Mouse (Mus musculus): ENCODE measurements at regions not wholly inside any gene's neighbourhood (a gene's known extent, or its start where the extent isn't known, plus 50 kb on each side); places are given as distances from the start of the nearest gene placed in this dataset.
"Not testable (repeated sequence)": the region's sequence is repeated elsewhere in the genome, so short reads cannot be mapped to it uniquely, and the experiment has no call there.

DNA sequence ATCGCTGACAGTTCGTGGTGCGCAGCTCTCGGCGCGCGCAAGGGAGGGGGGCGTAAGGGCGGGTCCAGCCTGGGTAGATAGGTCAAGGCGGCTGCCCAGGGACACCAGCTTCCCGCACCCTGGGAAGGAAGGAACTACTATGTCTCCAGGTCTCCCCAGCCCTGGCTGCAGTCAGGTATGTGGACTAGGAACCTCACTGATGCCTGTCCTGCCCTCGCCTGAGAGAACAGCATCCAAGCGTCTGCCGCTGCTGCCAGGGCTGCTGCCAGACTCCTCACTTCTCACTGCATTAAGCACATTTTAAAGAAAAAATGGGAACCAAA is 419.1 kb downstream of the Nova1 start:
- ATAC-seq (ENCODE audit: insufficient number of reproducible peaks, low FRiP score, low TSS enrichment): peak; percentile 53; the same call in 1 of the 2 replicates

DNA sequence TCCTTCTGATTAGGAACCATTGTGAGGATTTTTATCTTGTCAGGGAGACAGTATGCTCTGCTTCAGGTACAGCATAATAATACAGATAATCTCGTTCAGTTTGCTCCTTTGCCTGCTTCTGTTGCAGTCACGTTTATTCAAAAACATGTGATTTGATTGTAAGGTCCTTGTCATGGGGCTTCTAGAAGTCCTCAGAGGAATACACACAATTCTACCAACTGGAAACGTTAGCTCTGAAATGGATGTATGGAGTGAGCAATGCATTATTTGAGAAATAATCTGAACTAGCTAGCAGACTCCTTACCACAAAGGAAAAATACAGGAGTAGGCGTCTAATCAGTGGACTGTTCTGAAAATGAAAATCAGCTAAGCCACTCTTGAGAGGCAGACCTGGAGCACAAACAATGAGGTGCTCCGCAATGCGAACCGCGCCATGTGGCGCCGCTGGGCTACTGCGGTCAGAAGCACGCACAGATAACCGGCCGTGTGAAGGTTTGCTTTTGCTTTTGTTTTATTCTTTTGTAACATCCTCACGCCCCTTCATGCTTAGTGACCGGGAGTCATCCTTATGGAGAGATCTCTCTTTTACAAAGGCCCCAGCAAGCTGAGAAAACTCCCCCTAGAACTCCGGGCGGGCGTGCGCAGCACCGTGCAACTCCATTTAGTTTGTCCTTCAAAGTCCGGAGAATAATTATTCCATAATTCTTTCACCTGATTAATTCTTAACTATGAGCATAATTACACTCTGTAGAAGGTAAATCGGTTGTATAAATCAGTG is 419.7 kb downstream of the Nova1 start:
- peak; percentile 69; the same call in 1 of the 2 replicates for ATAC-seq (ENCODE audit: insufficient number of reproducible peaks, low FRiP score, low TSS enrichment)

DNA sequence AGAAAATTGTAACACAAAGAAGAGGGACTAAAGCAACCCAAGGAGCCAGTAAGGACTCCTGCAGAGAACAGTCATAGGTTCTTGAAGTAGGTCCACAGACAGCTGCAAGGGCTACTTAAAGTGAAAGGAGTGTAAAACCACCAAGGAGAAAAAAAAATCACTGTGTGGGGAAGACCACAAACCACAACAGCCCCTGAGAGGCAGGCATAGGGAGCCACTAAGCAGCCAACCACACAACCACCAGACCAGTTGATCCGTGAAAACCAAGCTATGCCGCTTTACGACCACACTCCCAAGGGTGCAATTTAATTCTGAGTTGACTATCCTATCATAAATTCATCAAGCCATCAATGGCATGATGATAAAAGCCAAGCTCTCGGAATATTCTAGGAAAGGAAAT is 423.5 kb downstream of the Nova1 start:
- no peak for ATAC-seq (ENCODE audit: insufficient number of reproducible peaks, low FRiP score, low TSS enrichment)

DNA sequence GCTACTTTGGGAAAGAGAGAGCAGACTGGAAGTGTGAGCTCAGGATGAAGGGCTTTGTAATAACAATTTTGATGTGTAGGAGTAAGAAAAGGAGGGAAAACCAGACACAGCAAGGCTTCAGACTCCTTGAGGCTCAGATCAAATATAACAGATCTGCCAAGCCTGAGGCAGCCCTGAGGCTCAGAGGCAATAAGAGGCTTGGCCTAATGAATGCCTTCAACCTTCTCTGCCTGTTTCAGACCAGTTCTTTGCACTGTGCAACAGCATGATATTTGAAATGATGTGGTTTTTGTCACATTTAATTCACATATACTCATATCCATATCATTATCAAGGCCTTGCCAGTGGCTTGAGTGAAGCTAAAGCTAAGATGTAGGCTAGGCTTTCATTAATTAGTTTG is 425.0 kb downstream of the Nova1 start:
- no peak for ATAC-seq (ENCODE audit: insufficient number of reproducible peaks, low FRiP score, low TSS enrichment)

DNA sequence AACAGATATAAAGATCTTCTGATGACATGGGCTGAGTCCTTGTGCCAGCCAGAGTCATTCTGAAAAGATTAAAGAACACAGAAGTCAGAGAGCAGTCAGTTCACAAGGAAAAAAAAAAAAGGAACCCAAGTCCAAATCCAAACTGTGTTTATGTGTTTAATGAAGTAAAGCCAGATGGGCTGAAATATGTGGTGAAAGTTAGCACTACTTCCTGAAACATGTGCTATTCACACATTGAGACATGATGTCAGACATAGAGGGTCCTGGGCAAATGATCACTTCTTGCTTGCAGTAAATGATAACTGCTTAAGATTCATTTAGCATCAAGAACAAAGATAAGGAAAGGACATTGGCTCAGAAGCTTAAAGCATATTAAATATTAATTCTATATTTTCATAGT is 439.8 kb downstream of the Nova1 start:
- no peak for ATAC-seq (ENCODE audit: insufficient number of reproducible peaks, low FRiP score, low TSS enrichment)

DNA sequence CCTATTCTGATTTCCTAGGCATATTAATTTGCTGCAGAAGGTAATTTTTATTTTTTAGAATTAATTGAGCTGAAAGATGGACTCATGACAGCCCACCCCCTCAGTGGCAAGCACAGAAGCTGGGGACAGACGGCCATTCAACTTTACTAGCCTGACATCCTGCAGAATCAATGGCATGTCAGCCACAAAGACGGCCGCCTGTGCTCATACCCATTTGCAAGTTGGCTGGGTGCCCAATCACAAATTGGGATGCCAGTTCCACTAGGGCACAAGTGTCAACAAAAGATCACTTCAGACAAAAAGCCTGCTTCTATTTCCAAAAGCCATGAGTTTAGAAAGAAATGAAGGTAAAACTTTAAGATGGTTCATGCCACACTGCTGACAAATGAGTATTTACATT is 447.0 kb downstream of the Nova1 start:
- ATAC-seq (ENCODE audit: insufficient number of reproducible peaks, low FRiP score, low TSS enrichment): peak; percentile 31; the same call in 1 of the 2 replicates

DNA sequence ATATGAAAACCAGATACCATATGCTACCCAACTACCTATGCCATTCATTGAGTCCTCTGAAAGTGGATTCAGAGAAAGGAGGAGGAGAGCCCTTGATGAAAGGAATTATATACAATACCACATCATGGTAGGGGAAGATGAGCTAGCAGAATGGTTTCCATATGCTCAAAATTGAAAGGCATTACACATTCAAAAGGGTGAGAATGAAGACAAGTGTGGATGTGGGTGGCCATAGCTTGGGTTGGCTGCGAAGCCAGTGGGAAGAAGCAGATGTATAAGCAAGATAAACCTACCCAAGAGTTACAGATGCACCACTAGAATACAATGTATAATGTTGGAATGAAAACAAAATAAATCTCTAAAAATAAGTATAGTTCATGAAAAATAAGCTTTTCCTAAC is 485.4 kb downstream of the Nova1 start:
- ATAC-seq (ENCODE audit: insufficient number of reproducible peaks, low FRiP score, low TSS enrichment): no peak

- no peak for ATAC-seq (ENCODE audit: insufficient number of reproducible peaks, low FRiP score, low TSS enrichment)
Observed at GRCm38 (mm10) chr12:46327865-46328264, 490.9 kb downstream of the Nova1 start.

GRCm38 (mm10) chr12:46323276-46323675 is 495.5 kb downstream of the Nova1 start:
- no peak for ATAC-seq (ENCODE audit: insufficient number of reproducible peaks, low FRiP score, low TSS enrichment)

DNA sequence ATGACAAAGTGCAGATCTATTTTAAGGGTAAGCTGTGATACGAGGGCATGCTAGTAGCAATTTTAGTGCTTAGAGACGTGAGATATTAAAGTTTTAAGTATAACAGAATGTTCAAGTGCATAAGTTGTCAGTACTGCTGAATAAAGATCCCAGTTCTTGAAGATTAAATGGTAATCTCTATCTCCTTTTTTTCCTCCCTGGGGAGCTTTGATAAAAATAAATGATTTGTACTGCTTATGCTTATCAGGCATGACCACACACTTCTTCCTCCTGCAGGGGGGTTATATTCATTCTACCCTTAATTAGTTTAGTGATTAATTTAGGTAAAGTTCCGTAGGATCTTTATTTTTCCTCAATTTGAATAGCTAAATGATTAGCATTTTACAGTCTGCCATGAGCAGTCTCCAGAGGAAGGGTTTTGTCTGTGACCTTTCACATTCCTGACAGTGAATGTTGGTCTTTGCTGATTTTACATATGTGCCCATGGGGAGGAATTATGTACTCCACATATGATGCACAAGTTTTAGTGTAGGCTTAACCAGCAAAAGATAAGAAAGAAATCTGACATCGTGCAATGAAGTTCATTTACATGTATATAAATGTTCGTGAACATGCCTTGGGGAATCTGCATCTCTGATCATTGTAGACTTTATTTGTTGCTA is 515.5 kb downstream of the Nova1 start:
- ATAC-seq (ENCODE audit: insufficient number of reproducible peaks, low FRiP score, low TSS enrichment): no peak

- no peak for ATAC-seq (ENCODE audit: insufficient number of reproducible peaks, low FRiP score, low TSS enrichment)
Observed at GRCm38 (mm10) chr12:46298926-46299325, 519.8 kb downstream of the Nova1 start.

GRCm38 (mm10) chr12:46284519-46284918 is 534.2 kb downstream of the Nova1 start:
- ATAC-seq (ENCODE audit: insufficient number of reproducible peaks, low FRiP score, low TSS enrichment): no peak

DNA sequence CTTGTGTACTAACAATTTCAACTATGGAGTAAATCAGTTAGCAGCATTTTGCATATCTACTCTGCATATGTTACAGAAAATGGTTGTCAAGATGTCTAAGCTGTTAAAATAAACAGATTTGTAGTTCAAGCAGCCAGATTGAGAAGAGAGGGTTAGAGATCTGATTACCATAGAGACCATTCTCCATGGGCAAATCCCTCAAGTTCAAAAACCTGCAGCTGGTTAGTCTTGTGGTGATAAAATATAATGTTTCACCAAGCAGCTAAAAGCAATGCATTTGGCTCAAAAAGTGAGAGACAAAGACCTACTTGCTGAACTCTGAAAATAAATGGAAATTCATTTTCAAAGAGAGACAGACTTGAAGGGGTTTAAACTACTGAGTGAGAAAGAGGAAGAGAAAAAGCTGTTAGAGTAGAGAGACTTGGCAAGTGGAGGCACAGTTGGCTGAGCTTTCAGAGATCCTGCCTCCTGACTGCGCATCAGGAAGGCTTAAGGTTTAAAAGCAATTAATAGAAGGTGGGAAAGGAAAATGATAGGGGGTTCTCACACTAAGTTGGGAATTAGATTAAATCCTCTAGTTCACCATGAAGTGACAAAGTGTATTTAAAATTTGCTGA is 570.2 kb downstream of the Nova1 start:
- ATAC-seq (ENCODE audit: insufficient number of reproducible peaks, low FRiP score, low TSS enrichment): no peak

- ATAC-seq (ENCODE audit: insufficient number of reproducible peaks, low FRiP score, low TSS enrichment): no peak
Observed at GRCm38 (mm10) chr12:46244925-46245324, 573.8 kb downstream of the Nova1 start.

DNA sequence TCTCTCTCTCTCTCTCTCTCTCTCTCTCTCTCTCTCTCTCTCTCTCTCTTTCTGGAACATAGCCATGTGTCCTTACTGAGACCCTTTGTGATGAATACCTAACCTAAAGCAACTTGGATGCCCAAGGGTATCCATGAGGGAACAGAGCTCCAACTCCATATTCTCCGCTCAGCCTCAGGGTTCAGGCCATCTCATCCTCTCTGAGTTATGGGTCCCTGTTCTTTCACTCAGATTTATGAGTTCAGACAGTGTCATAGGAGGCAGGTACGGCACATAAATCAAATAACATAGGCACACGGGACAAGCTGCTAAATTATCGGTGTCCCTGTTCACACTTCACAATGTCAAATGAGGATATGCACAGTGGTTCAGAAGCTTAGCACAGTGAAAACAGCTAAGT is 586.4 kb downstream of the Nova1 start:
- no peak for ATAC-seq (ENCODE audit: insufficient number of reproducible peaks, low FRiP score, low TSS enrichment)

- ATAC-seq (ENCODE audit: insufficient number of reproducible peaks, low FRiP score, low TSS enrichment): not testable (repeated sequence)
Observed at GRCm38 (mm10) chr12:46215328-46215727, 603.4 kb downstream of the Nova1 start.

- ATAC-seq (ENCODE audit: insufficient number of reproducible peaks, low FRiP score, low TSS enrichment): no peak
Observed at GRCm38 (mm10) chr12:46199076-46199475, 619.7 kb downstream of the Nova1 start.

GRCm38 (mm10) chr12:46197482-46198101 is 621.1 kb downstream of the Nova1 start:
- no peak for ATAC-seq (ENCODE audit: insufficient number of reproducible peaks, low FRiP score, low TSS enrichment)

- no peak for ATAC-seq (ENCODE audit: insufficient number of reproducible peaks, low FRiP score, low TSS enrichment)
Observed at GRCm38 (mm10) chr12:46194173-46194572, 624.6 kb downstream of the Nova1 start.
